10 mouse cellular contexts compared by ENCODE assay signal in genomic region chr5:134873956-134874879, GRCm38 (mm10). TPM values are rescaled to one million over a fixed set of nuclear protein-coding genes. Genes with fewer than 3 reads are reported as not detected.
DNase-seq lines count a peak whose midpoint lies in the region; ATAC-seq and TF ChIP-seq lines count a peak whose summit lies in the region.
"Had no signal": no experiment of that assay in that cellular context is flagged by ENCODE, and none has a peak within 500 bp of the region (broad histone marks: within the 10 kb centered on the region; RNA-seq: fewer than 3 reads in every experiment).

No protein-coding gene starts in this region.

- H3K27ac ChIP-seq in forebrain, postnatal 0 days (ENCODE audit: low read depth, low read length) = no peak overlapping the region
- H3K27ac ChIP-seq in forebrain, embryonic 13.5 days = no peak overlapping the region
- H3K27ac ChIP-seq in limb, embryonic 10.5 days = peak overlapping the region; percentile 54; the same call in 1 of the 2 replicates

- no peaks in the 10 kb centered on the region for H3K9me3 ChIP-seq in forebrain, postnatal 0 days (ENCODE audit: low read length)
- no peaks in the 10 kb centered on the region for H3K9me3 ChIP-seq in forebrain, embryonic 13.5 days (replicated peaks)
- H3K9me3 ChIP-seq in limb, embryonic 10.5 days (replicated peaks) = no peaks in the 10 kb centered on the region

- peak; percentile 50 for ATAC-seq in forebrain, postnatal 0 days
- ATAC-seq in forebrain, embryonic 13.5 days = no peak

- no peak overlapping the region for H3K4me2 ChIP-seq in forebrain, postnatal 0 days (ENCODE audit: low read depth)
- no peak overlapping the region for H3K4me2 ChIP-seq in forebrain, embryonic 13.5 days

- no peak overlapping the region for H3K9ac ChIP-seq in forebrain, postnatal 0 days
- no peak overlapping the region for H3K9ac ChIP-seq in forebrain, embryonic 13.5 days

- DNase-seq in forebrain, postnatal 0 days = peak; percentile 14
- DNase-seq in urinary bladder, postnatal 10 days (ENCODE audit: low spot score) = peak; percentile 23
- no peak for DNase-seq in urinary bladder, adult 2 months (ENCODE audit: low spot score)
- no peak for DNase-seq in limb, embryonic 10.5 days (ENCODE audit: low spot score)
- DNase-seq in urinary bladder, postnatal 4 days (ENCODE audit: low spot score in 2 of 2) = peak; percentile 76 to 83
- DNase-seq in frontal cortex, postnatal 14 days (ENCODE audit: low spot score in 2 of 2) = no peak
- DNase-seq in spleen, postnatal 10 days (ENCODE audit: low spot score in 2 of 2) = no peak

- H3K4me1 ChIP-seq in forebrain, postnatal 0 days (ENCODE audit: insufficient read depth) = no peaks in the 10 kb centered on the region
- H3K4me1 ChIP-seq in forebrain, embryonic 13.5 days = no peaks in the 10 kb centered on the region
- H3K4me1 ChIP-seq in limb, embryonic 10.5 days = peaks cover 23% of the 10 kb centered on the region; the same call in 1 of the 2 replicates

- H3K4me3 ChIP-seq in forebrain, postnatal 0 days (ENCODE audit: low read depth, low read length) = no peak overlapping the region
- H3K4me3 ChIP-seq in forebrain, embryonic 13.5 days = no peak overlapping the region
- H3K4me3 ChIP-seq in limb, embryonic 10.5 days = no peak overlapping the region

- no peak for TF ChIP-seq CTCF in forebrain, postnatal 0 days (IDR thresholded peaks at IDR 0.05; ENCODE audit: low read depth)

- H3K36me3 ChIP-seq in forebrain, postnatal 0 days (ENCODE audit: insufficient read depth) = no peaks in the 10 kb centered on the region
- H3K36me3 ChIP-seq in forebrain, embryonic 13.5 days (ENCODE audit: poor library complexity, severe bottlenecking) = no peaks in the 10 kb centered on the region
- H3K36me3 ChIP-seq in limb, embryonic 10.5 days = no peaks in the 10 kb centered on the region

- H3K27me3 ChIP-seq in forebrain, postnatal 0 days (ENCODE audit: insufficient read depth, low read length) = no peaks in the 10 kb centered on the region
- no peaks in the 10 kb centered on the region for H3K27me3 ChIP-seq in forebrain, embryonic 13.5 days
- H3K27me3 ChIP-seq in limb, embryonic 10.5 days (ENCODE audit: low read depth, poor library complexity, severe bottlenecking) = no peaks in the 10 kb centered on the region

- WGBS in forebrain, postnatal 0 days = 46% methylated on average over 21 of the region's 21 CpGs
- WGBS in forebrain, embryonic 13.5 days = 73% methylated on average over 21 of the region's 21 CpGs
- 76% methylated on average over 21 of the region's 21 CpGs for WGBS in limb, embryonic 10.5 days

RNA-seq across cellular contexts. Expression of gene Tmem270, which starts 32.3 kb away (rescaled TPM):
- not detected in 2 replicates for total RNA-seq in forebrain, postnatal 0 days (2014; rRNA removed)
- polyA plus RNA-seq in forebrain, postnatal 0 days (2015; fragmentation: Nextera tagmentation; extraction: Ambion mirVana) = not detected in 2 replicates
- polyA plus RNA-seq in forebrain, embryonic 13.5 days (2015; fragmentation: Nextera tagmentation; extraction: Ambion mirVana) = not detected in 2 replicates
- polyA plus RNA-seq in urinary bladder, adult 2 months (2012; rRNA removed) = not detected in 2 replicates
- polyA plus RNA-seq in limb, embryonic 10.5 days (2016; fragmentation: Nextera tagmentation; extraction: Ambion mirVana) = not detected in 2 replicates
- total RNA-seq: common myeloid progenitor, adult 5-6 weeks; left cerebral cortex, postnatal 36 days had no signal

RNA-seq across cellular contexts. Expression of gene Cldn13, which starts 41.1 kb away (rescaled TPM):
- total RNA-seq in forebrain, postnatal 0 days (2014; rRNA removed) = not detected in 2 replicates
- polyA plus RNA-seq in forebrain, postnatal 0 days (2015; fragmentation: Nextera tagmentation; extraction: Ambion mirVana) = not detected in 2 replicates
- 0.72 TPM in 1 of 2 replicates, not detected in the other for polyA plus RNA-seq in forebrain, embryonic 13.5 days (2015; fragmentation: Nextera tagmentation; extraction: Ambion mirVana)
- polyA plus RNA-seq in urinary bladder, adult 2 months (2012; rRNA removed) = not detected in 2 replicates
- polyA plus RNA-seq in limb, embryonic 10.5 days (2016; fragmentation: Nextera tagmentation; extraction: Ambion mirVana) = 2.1 and 2.3 TPM in 2 replicates
- total RNA-seq: left cerebral cortex, postnatal 36 days had no signal

RNA-seq across cellular contexts. Expression of gene Mettl27, which starts 58.0 kb away (rescaled TPM):
- 4.5 and 10.1 TPM in 2 replicates for total RNA-seq in forebrain, postnatal 0 days (2014; rRNA removed)
- 6.8 and 11.2 TPM in 2 replicates for polyA plus RNA-seq in forebrain, postnatal 0 days (2015; fragmentation: Nextera tagmentation; extraction: Ambion mirVana)
- polyA plus RNA-seq in forebrain, embryonic 13.5 days (2015; fragmentation: Nextera tagmentation; extraction: Ambion mirVana) = 7.5 and 8.2 TPM in 2 replicates
- polyA plus RNA-seq in urinary bladder, adult 2 months (2012; rRNA removed) = 84.7 and 103 TPM in 2 replicates
- 11.0 and 16.5 TPM in 2 replicates for polyA plus RNA-seq in limb, embryonic 10.5 days (2016; fragmentation: Nextera tagmentation; extraction: Ambion mirVana)

Comparison
In these comparisons a context has a peak if more than half of its experiments do, and no peak if none do; other contexts are left out.
1. DNase-seq: peak in forebrain, postnatal 0 days (single experiment), urinary bladder, postnatal 10 days (single experiment) and urinary bladder, postnatal 4 days (2 of 2); none in urinary bladder, adult 2 months (single experiment), limb, embryonic 10.5 days (single experiment), frontal cortex, postnatal 14 days (0 of 2) and spleen, postnatal 10 days (0 of 2).